Mouse (Mus musculus) liver, embryonic 14.5 days (tissue): ENCODE data around the gene Rps2. TPM values are rescaled to one million over a fixed set of nuclear protein-coding genes. Genes with fewer than 3 reads are reported as not detected.
A peak's percentile ranks its signal among the peaks of the same experiment; 100 is the strongest.
"Not testable (repeated sequence)": the region's sequence is repeated elsewhere in the genome, so short reads cannot be mapped to it uniquely, and the experiment has no call there.

Experiments
- ATAC-seq: fragments of 200-750 bp; cut with Nextera tagmentation; 2 replicates; pipeline ENCODE4 v1.8.0; 2017; ENCODE audit warnings: moderate number of reproducible peaks, mild to moderate bottlenecking, moderate library complexity; ENCODE audit not compliant: insufficient read depth
- DNase-seq, 3 experiments: peaks; one replicate each; pipeline ENCODE4 v3.0.0-alpha.2; 2012 to 2013; ENCODE audit warnings: low read depth in 3 of 3, low spot score in 3 of 3
- H3K27ac ChIP-seq: fragments of 300-500 bp; sonication (generic); 2 replicates; pipeline ENCODE4 v1.5.1; 2014; ENCODE audit warnings: moderate library complexity, mild to moderate bottlenecking, control low read depth, inconsistent platforms
- H3K27me3 ChIP-seq: fragments of 300-500 bp; sonication (generic); 2 replicates; pipeline ENCODE4 v1.6.1; 2014; ENCODE audit warnings: mild to moderate bottlenecking, low read length, moderate library complexity; ENCODE audit not compliant: control insufficient read depth, insufficient read depth
- H3K36me3 ChIP-seq: fragments of 300-500 bp; sonication (generic); replicated peaks from 2 replicates; pipeline ENCODE4 v1.6.1; 2014; ENCODE audit warnings: low read depth; ENCODE audit not compliant: control insufficient read depth, insufficient read depth
- H3K4me1 ChIP-seq, 2 experiments: fragments of 200-500 bp in 1 of 2; fragments of 300-500 bp in 1 of 2; sonication (generic) in 1 of 2; replicated peaks; 2 replicates each; pipeline ENCODE4 v1.6.1; 2012 to 2014; ENCODE audit warnings: antibody characterized with exemption in 1 of 2, inconsistent platforms in 1 of 2, low read length in 1 of 2; ENCODE audit not compliant: control insufficient read depth in 2 of 2, insufficient read depth in 2 of 2
- H3K4me2 ChIP-seq: fragments of 300-500 bp; sonication (generic); 2 replicates; pipeline ENCODE4 v1.6.1; 2014; ENCODE audit warnings: low read depth, mild to moderate bottlenecking, control low read depth, moderate library complexity
- H3K4me3 ChIP-seq, 2 experiments: fragments of 200-500 bp in 1 of 2; fragments of 300-500 bp in 1 of 2; sonication (generic) in 1 of 2; 2 replicates each; pipeline ENCODE4 v1.5.1; 2012 to 2014; ENCODE audit warnings: low read depth in 2 of 2, low read length in 2 of 2, mild to moderate bottlenecking in 2 of 2, control low read depth in 1 of 2, inconsistent platforms in 1 of 2, moderate library complexity in 1 of 2; ENCODE audit not compliant: insufficient read depth in 1 of 2
- H3K9ac ChIP-seq: fragments of 300-500 bp; sonication (generic); replicated peaks from 2 replicates; pipeline ENCODE4 v1.6.1; 2014; ENCODE audit warnings: mild to moderate bottlenecking, control low read depth, moderate library complexity
- H3K9me3 ChIP-seq: fragments of 300-500 bp; sonication (generic); 2 replicates; pipeline ENCODE4 v1.6.1; 2016; ENCODE audit warnings: low read length, mixed read lengths; ENCODE audit not compliant: control insufficient read depth
- CTCF ChIP-seq: IDR thresholded peaks from 2 replicates; pipeline ENCODE4 v1.5.1; 2016; ENCODE audit warnings: antibody characterized with exemption, low read depth, control low read depth
- EP300 ChIP-seq: IDR thresholded peaks from 2 replicates; pipeline ENCODE4 v1.6.1; 2016; ENCODE audit warnings: antibody characterized with exemption, low read depth
- WGBS: fragments of 180-500 bp; shearing (Covaris S2); extraction: QIAGEN DNeasy Blood & Tissue Kit; methylation state at CpG from one replicate; pipeline ENCODE4 v1.1.7; 2014; ENCODE audit not compliant: insufficient replicate concordance; 5-methylcytosine and 5-hydroxymethylcytosine counted together
- polyA plus RNA-seq, 2 experiments: library from polyadenylated mRNA; depleted of rRNA in 1 of 2; stranded (reverse) in 1 of 2; unstranded in 1 of 2; fragments of >200 nt; fragmentation: Nextera tagmentation in 1 of 2; extraction: Ambion mirVana in 1 of 2; gene quantifications; 2 replicates each; pipeline versions ENCODE4 v1.2.1 to v1.2.3; 2012 to 2014

Rps2 gene
- polyA plus RNA-seq (2012; rRNA removed) = 2,096 and 2,246 TPM in 2 replicates
- polyA plus RNA-seq (2014; fragmentation: Nextera tagmentation; extraction: Ambion mirVana) = 1,219 and 1,250 TPM in 2 replicates

DNA sequence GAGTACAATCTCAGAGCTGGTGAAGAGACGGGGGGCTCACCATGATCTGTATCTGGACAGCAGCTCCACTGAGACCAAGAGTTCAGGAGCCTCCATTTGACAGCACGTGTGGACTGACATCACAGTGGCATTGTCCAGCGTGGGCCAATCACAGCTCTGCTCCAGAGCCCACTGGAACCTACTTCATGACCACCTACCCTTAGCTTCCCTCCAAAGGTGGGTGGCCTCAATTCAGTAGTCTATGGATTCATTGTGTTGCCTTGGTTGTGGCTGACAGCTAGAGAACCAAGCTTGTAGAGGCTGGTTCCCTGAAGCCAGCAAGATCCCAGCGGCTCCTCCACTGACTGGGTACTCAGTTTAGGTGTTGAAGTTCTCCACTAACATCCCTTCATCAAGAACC is at the start of gene Rps2, which contains the start of gene Rnf151:
Rps2 (plus strand) TSS at position 174 of the 400 bp plus-strand sequence.
Rnf151 (minus strand) TSS at position 121 of the 400 bp plus-strand sequence.
- TF ChIP-seq EP300 (no peak), CTCF (no peak)
- peaks cover 19% of the 10 kb centered on the region for H3K36me3 ChIP-seq
- ATAC-seq (no peak), DNase-seq (no peak)
- no peaks in the 10 kb centered on the region for H3K27me3 ChIP-seq
- H3K4me2 ChIP-seq = peak within 1 kb of the TSS; percentile 92
- peak within 1 kb of the TSS; percentile 95 for H3K9ac ChIP-seq
- H3K27ac ChIP-seq = peak within 1 kb of the TSS; percentile 26; the same call in 1 of the 2 replicates
- H3K4me1 ChIP-seq = peaks cover 10 to 17% of the 10 kb centered on the region in 2 experiments
- no peaks in the 10 kb centered on the region for H3K9me3 ChIP-seq
- 64% methylated on average over 4 of the region's 4 CpGs for WGBS
- H3K4me3 ChIP-seq = peak within 1 kb of the TSS; percentile 96 to 97

DNA sequence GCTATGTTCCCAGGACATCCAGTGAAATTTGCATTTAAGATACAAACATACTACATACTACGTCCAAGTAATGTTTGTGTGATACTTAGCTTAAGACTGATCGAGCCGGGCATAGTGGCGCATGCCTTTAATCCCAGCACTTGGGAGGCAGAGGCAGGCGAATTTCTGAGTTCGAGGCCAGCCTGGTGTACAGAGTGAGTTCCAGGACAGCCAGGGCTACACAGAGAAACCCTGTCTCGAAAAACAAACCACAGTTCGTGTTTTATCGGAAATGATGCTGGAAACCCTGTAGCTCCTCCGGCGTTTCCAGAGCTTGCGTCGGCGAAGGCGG is 48.7 kb upstream of the Rps2 start:
- Histone ChIP-seq H3K4me1 (peaks cover 21 to 28% of the 10 kb centered on the region in 2 experiments), H3K27ac (peak overlapping the region; percentile 65), H3K4me2 (peak overlapping the region; percentile 96), H3K4me3 (peak overlapping the region; percentile 78 to 87), H3K9ac (peak overlapping the region; percentile 70)
- ATAC-seq = peak; percentile 19
- not testable (repeated sequence) for DNase-seq, H3K9me3 ChIP-seq, H3K27me3 ChIP-seq, H3K36me3 ChIP-seq
- WGBS = 6% methylated on average over 15 of the region's 15 CpGs

DNA sequence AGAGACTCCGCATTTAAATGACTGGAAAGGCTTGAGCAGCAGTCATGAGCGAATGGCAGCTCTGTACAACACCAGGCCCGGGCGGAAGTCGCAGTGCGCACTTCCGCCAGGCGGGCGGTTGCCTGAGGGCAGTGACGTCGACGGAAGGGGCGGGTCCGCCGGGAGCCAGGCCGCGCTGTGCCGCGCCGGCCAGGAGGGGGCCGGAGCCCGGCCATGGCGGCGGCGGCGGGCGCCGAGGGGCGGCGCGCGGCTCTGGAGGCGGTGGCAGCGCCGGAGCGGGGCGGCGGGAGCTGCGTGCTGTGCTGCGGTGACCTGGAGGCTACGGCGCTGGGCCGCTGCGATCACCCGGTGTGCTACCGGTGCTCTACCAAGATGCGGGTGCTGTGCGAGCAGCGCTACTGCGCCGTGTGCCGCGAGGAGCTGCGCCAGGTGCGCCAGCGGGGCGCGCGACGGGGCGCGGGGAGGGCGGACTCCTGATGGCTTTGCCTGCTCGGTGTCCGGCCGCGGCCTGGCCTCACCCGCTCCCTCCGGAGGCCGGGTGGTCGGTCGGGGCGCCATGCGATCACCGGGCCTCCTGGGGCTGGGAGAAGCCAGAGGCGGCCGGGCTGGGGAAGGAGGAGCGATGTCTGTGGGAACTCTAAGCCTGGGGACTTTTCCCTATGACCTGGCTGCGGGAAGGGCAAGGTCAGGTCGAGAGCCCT is 48.2 kb upstream of the Rps2 start, which contains the start of gene Zfp598:
Zfp598 (plus strand) TSS at position 143 of the 701 bp plus-strand sequence.
- H3K27me3 ChIP-seq = no peaks in the 10 kb centered on the region
- no peaks in the 10 kb centered on the region for H3K36me3 ChIP-seq
- no peaks in the 10 kb centered on the region for H3K9me3 ChIP-seq
- peaks cover 21 to 28% of the 10 kb centered on the region in 2 experiments for H3K4me1 ChIP-seq
- peak within 1 kb of the TSS; percentile 86 for H3K9ac ChIP-seq
- H3K4me3 ChIP-seq = peak within 1 kb of the TSS; percentile 78 to 87
- WGBS = under 1% methylated on average over 78 of the region's 80 CpGs
- TF ChIP-seq CTCF = peak; percentile 29
- TF ChIP-seq EP300 = no peak
- H3K27ac ChIP-seq = peak within 1 kb of the TSS; percentile 65
- ATAC-seq (peak; percentile 97), DNase-seq (peak; percentile 81 to 88 (median 87))
- peak within 1 kb of the TSS; percentile 96 for H3K4me2 ChIP-seq

DNA sequence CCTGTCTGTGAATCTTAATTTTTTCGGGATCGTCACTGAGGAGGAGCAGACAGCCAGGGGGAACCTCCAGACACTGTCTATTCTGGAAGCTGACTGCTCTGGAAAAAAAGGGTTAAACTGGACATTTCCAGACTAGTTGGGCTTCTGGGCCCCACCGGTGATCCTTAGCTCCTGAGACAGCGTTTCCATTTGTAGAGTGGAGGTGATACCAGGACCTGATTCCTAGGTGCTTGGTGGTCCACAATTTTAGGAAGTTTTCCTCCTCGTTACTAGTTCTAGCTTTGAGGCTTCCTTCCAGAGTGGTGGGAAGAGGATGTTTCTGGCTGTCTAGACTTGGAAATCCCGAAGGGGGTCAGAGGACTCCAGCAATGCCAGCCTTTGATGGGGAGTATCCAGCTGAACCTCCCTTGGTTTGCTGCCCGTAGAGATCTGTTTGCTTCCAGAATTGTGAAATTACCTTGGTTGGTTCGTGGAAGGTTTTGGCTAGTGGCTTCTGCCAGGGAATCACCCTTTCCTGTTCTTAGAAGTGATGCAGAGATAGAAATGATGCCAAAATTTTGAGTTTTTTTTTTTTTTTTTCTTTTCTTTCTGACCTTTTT is 47.6 kb upstream of the Rps2 start:
- H3K4me3 ChIP-seq = peak overlapping the region; percentile 78 to 87
- peaks cover 21 to 28% of the 10 kb centered on the region in 2 experiments for H3K4me1 ChIP-seq
- DNase-seq (no peak), ATAC-seq (no peak)
- H3K9ac ChIP-seq = peak overlapping the region; percentile 86
- no peaks in the 10 kb centered on the region for H3K36me3 ChIP-seq
- TF ChIP-seq EP300 = no peak
- TF ChIP-seq CTCF = no peak
- no peaks in the 10 kb centered on the region for H3K27me3 ChIP-seq
- peak overlapping the region; percentile 49 for H3K27ac ChIP-seq
- WGBS = 5% methylated on average over 8 of the region's 8 CpGs
- no peaks in the 10 kb centered on the region for H3K9me3 ChIP-seq
- H3K4me2 ChIP-seq = peak overlapping the region; percentile 96

DNA sequence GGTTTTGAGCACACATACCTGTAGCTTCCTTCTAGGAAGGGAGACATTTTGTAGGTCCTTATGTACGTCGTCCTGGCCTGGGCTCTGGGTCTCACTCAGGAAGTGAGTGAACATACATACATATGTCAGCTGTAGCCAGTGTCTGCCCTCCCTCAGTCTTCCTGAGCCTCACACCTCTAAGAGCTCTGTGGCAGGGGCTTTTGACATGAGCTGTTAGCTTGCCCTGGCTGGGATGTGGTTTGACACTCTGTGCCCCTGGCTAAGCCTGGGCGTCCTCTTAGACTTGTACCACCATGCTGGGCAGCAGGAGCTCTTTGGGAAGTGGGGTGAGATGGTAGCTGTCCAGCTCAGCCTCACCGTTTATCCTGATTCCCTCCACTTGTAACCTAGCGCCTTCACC is 46.6 kb upstream of the Rps2 start:
- WGBS = 46% methylated on average over 5 of the region's 5 CpGs
- Histone ChIP-seq H3K4me1 (peaks cover 21 to 30% of the 10 kb centered on the region in 2 experiments), H3K4me2 (peak overlapping the region; percentile 96), H3K36me3 (no peaks in the 10 kb centered on the region), H3K27me3 (no peaks in the 10 kb centered on the region), H3K9me3 (no peaks in the 10 kb centered on the region), H3K27ac (no peak overlapping the region), H3K4me3 (peak overlapping the region; percentile 19 to 87; a peak in 3 of 4 replicates), H3K9ac (0 out of 2 replicates have a peak overlapping the region, but pooled peaks have one; percentile 28)
- TF ChIP-seq CTCF (no peak), EP300 (no peak)
- DNase-seq (no peak), ATAC-seq (no peak)
